Mouse (Mus musculus) neural tube, embryonic 14.5 days (tissue): ENCODE measurements around the gene Bcl2l13. TPM values are rescaled to one million over a fixed set of nuclear protein-coding genes. Genes with fewer than 3 reads are reported as not detected.
"Not testable (repeated sequence)": the region's sequence is repeated elsewhere in the genome, so short reads cannot be mapped to it uniquely, and the experiment has no call there.

Experiments used
- ATAC-seq: fragments of 200-750 bp; cut with Nextera tagmentation; 2 replicates; pipeline ENCODE4 v1.8.0; 2017; ENCODE audit warnings: low read depth, mild to moderate bottlenecking, moderate TSS enrichment, moderate library complexity
- H3K27ac ChIP-seq: fragments of 300-500 bp; sonication (generic); 2 replicates; pipeline ENCODE4 v1.5.1; 2014; ENCODE audit warnings: low read depth, mild to moderate bottlenecking, control low read depth, low read length, moderate library complexity, mixed read lengths
- H3K27me3 ChIP-seq: fragments of 300-500 bp; sonication (generic); 2 replicates; pipeline ENCODE4 v1.6.1; 2014; ENCODE audit warnings: low read length; ENCODE audit not compliant: control insufficient read depth, insufficient read depth
- H3K36me3 ChIP-seq: fragments of 300-500 bp; sonication (generic); 2 replicates; pipeline ENCODE4 v1.6.1; 2014; ENCODE audit warnings: low read length, mixed read lengths; ENCODE audit not compliant: control insufficient read depth, insufficient read depth
- H3K4me1 ChIP-seq: fragments of 300-500 bp; sonication (generic); 2 replicates; pipeline ENCODE4 v1.6.1; 2014; ENCODE audit warnings: low read length; ENCODE audit not compliant: control insufficient read depth, insufficient read depth
- H3K4me2 ChIP-seq: fragments of 300-500 bp; sonication (generic); 2 replicates; pipeline ENCODE4 v1.6.1; 2014; ENCODE audit warnings: mild to moderate bottlenecking, low read depth, low read length, control low read depth
- H3K4me3 ChIP-seq: fragments of 300-500 bp; sonication (generic); 2 replicates; pipeline ENCODE4 v1.5.1; 2014; ENCODE audit warnings: low read depth, low read length, control low read depth, mixed read lengths
- H3K9ac ChIP-seq: fragments of 300-500 bp; sonication (generic); replicated peaks from 2 replicates; pipeline ENCODE4 v1.6.1; 2014; ENCODE audit warnings: low read depth, mild to moderate bottlenecking, control low read depth, low read length, mixed read lengths
- H3K9me3 ChIP-seq: fragments of 300-500 bp; sonication (generic); 2 replicates; pipeline ENCODE4 v1.6.1; 2016; ENCODE audit warnings: low read length; ENCODE audit not compliant: control insufficient read depth
- WGBS: fragments of 180-500 bp; shearing (Covaris S2); extraction: QIAGEN DNeasy Blood & Tissue Kit; methylation state at CpG from one replicate; pipeline ENCODE4 v1.1.7; 2014; 5-methylcytosine and 5-hydroxymethylcytosine counted together
- polyA plus RNA-seq: library from polyadenylated mRNA; unstranded; fragments of >200 nt; fragmentation: Nextera tagmentation; extraction: Ambion mirVana; gene quantifications from 2 replicates; pipeline ENCODE4 v1.2.1, GENCODE M21; 2014

Bcl2l13 gene
- polyA plus RNA-seq, 1 experiment from 2014 or later, result 22.3 TPM

DNA sequence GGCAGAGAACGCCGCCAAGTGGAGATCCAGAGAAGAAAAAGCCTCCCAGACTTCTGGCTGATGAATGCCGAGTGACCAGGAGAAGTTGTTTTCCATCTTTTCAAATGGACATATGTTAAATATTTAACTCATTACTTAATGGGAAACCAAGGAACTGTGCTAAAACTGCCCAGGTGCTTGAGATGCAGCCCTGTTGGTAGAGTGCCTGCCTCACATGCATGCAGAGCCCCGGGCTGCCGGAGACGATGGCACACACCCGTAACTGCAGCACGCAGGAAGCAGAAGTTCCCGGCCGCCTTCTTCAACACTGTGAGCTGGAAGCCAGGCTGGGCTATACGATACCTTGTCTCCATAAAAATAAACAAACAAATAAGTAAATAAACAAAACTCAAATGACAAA, 67.9 kb downstream of the Bcl2l13 start:
- H3K9ac ChIP-seq, result no peak overlapping the region
- ATAC-seq, result no peak
- H3K4me3 ChIP-seq, result no peak overlapping the region
- 93% methylated on average over 11 of the region's 11 CpGs for WGBS
- no peaks in the 10 kb centered on the region for H3K9me3 ChIP-seq
- H3K4me2 ChIP-seq, result no peak overlapping the region
- no peaks in the 10 kb centered on the region for H3K36me3 ChIP-seq
- H3K27ac ChIP-seq, result no peak overlapping the region
- H3K27me3 ChIP-seq, result no peaks in the 10 kb centered on the region
- H3K4me1 ChIP-seq, result no peaks in the 10 kb centered on the region

DNA sequence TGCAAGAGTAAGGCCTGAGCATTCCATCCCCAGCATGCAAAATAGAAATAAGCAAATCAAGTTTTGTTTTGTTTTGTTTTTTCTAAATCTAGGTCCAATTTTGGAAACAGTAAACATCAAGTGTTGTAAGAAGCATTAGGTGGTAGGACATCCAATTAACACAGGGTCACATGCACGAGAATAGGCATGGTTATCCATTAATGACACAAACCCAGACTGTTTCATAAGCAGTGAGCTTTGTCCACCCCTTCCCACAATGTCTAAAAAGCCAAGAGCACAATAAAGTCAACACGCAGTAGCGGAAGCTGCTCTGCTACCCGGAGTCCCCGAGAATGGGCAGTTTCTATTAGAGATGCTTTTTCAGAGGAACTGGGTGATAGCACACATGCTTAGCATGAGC, 69.1 kb downstream of the Bcl2l13 start:
- no peak overlapping the region for H3K4me2 ChIP-seq
- WGBS, result 79% methylated on average over 5 of the region's 5 CpGs
- no peaks in the 10 kb centered on the region for H3K4me1 ChIP-seq
- ATAC-seq, result no peak
- no peak overlapping the region for H3K9ac ChIP-seq
- H3K36me3 ChIP-seq, result no peaks in the 10 kb centered on the region
- H3K4me3 ChIP-seq, result no peak overlapping the region
- no peaks in the 10 kb centered on the region for H3K27me3 ChIP-seq
- H3K27ac ChIP-seq, result no peak overlapping the region
- H3K9me3 ChIP-seq, result no peaks in the 10 kb centered on the region

DNA sequence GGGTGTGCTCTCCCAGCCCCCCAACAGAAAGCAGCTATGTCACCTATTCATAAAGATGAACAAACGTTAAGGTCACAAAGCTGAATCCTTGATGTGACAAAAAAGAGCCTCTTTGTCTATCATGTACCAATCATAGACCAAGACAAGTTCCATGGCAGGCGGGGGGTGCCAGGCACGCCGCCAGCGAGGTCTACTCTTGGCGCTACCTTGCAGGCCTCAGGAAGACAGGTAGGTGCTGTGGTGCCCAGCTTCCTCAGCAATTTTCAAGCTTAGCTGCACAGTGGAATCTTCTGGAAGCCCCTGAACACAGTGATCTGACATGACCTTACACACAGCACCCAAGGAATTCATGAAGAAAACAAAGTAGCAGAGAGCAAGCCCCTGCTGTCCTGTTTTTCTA, 70.5 kb downstream of the Bcl2l13 start:
- no peaks in the 10 kb centered on the region for H3K36me3 ChIP-seq
- H3K9me3 ChIP-seq, result no peaks in the 10 kb centered on the region
- H3K9ac ChIP-seq, result no peak overlapping the region
- H3K4me3 ChIP-seq, result no peak overlapping the region
- no peak overlapping the region for H3K27ac ChIP-seq
- H3K4me1 ChIP-seq, result no peaks in the 10 kb centered on the region
- H3K4me2 ChIP-seq, result no peak overlapping the region
- 92% methylated on average over 6 of the region's 6 CpGs for WGBS
- H3K27me3 ChIP-seq, result no peaks in the 10 kb centered on the region
- ATAC-seq, result no peak

DNA sequence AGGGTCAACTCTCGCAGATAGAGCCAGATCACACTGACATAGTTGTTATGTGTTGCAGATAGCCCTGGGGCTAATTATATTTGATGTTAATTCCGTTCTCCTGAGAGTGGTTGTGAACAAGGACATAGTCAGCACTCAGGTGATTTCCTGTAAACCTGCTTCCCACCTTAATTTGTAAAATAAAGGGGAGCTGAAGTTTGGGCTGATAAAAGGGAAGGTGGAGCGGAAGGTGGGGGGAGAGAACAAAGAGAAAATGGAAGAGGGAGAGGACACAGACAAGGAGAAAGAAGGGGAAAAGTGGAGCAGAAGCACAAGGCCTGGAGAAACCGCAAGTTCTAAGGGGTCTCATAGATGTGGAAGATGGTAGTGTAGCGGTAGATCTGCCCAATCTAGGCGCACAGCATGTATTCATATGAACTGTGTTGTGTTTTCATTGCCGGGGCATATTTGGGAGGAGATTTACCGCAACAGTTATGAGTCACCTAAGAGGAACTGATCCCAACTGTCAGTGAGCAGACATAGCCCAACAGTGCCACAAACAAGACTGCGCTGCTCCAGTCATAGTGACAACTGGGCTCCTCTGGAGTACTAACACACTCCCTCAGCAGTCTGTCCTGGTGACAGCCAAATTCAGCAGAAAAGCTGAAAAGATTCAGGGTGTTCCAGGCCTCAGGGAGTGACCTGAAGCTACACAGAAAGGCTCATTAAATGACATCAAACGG, 72.0 kb downstream of the Bcl2l13 start:
- WGBS, result 89% methylated on average over 9 of the region's 10 CpGs
- H3K4me1 ChIP-seq, H3K4me2 ChIP-seq, H3K4me3 ChIP-seq, H3K9ac ChIP-seq, H3K36me3 ChIP-seq, H3K27me3 ChIP-seq, H3K27ac ChIP-seq, H3K9me3 ChIP-seq, ATAC-seq: not testable (repeated sequence)

DNA sequence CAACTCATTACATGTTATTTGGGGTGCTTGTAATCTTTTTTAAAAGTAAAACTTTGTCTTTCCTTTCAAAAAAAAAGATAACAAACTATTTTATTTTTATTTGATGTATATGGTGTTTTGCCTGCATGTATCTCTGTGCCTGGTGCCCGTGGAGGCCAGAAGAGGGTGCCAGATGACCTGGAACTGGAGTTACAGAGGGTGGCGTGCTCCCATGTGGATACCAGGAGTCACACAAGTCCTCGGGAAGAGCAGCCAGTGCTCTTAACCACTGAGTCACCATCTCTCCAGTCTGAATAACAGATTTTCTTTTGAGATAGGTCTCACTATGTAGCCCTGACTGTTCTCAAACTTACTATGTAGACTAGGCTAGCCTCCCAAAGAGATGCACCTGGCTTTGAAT, 73.5 kb downstream of the Bcl2l13 start:
- no peak overlapping the region for H3K9ac ChIP-seq
- H3K9me3 ChIP-seq, result no peaks in the 10 kb centered on the region
- H3K36me3 ChIP-seq, result no peaks in the 10 kb centered on the region
- 91% methylated on average over 3 of the region's 3 CpGs for WGBS
- H3K4me3 ChIP-seq, result no peak overlapping the region
- no peak overlapping the region for H3K4me2 ChIP-seq
- no peak for ATAC-seq
- H3K27ac ChIP-seq, result no peak overlapping the region
- H3K4me1 ChIP-seq, result no peaks in the 10 kb centered on the region
- H3K27me3 ChIP-seq, result no peaks in the 10 kb centered on the region

DNA sequence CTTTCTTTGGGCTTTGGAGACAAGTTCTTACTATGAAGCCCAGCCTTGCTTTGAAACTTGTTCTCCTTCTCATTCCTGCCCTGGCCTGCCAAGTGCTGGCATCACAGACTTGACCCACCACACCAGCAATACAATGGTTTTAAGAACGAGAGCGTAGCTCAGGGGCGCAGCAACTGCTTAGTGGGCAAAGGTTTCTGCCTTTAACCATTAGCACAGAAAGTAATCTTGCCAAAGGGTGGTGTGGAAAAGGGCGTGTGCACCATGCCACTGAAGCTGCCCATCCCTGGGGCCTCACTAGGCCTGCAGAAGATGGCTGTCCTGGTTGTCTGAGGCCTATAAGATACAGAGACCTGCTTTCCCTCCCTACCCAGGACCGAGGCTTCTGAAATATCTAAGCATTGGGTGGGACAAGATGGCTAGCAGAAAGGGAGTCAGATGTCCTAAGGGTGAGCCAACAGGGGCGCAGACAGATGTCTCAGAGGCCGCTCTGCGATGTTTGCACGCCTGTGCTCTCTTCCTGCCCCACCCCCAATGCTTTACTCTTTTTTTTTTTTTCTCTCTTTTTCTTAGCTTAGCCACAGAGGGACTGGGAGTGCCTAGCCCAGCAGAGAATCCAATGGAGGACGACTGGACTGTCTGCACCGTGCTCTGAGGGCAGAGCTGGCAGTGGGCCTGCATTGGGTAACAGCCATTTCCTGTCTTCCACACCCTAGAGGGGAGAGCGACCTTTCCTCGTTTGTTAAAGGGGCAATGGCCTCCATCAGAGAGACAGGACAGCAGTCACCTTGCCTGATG, 75.4 kb downstream of the Bcl2l13 start:
- Histone ChIP-seq H3K27me3 (no peaks in the 10 kb centered on the region; the same call in 1 of the 2 replicates), H3K9me3 (no peaks in the 10 kb centered on the region), H3K4me3 (no peak overlapping the region), H3K9ac (no peak overlapping the region), H3K4me1 (no peaks in the 10 kb centered on the region), H3K36me3 (no peaks in the 10 kb centered on the region), H3K27ac (no peak overlapping the region), H3K4me2 (no peak overlapping the region)
- ATAC-seq, result no peak
- 83% methylated on average over 13 of the region's 13 CpGs for WGBS

DNA sequence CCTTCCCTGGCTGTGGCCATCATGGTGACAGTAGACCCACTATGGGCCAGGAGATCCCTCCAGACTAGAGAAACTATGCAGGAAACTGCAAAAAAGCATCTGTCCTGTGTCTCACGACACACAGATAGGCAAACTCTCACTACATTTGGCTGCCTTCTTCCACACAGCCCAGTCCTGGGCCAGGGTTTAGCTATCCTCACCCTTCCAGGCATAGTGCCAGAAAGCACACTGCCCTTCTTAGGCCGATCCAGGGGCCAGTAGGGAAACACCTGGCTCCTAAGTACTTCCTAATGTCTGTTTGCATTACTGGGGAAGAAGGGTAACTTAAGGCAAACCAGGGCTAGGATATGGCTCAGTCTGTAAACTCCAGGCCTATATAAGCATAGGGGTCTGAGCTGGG, 76.9 kb downstream of the Bcl2l13 start:
- Histone ChIP-seq H3K4me3 (no peak overlapping the region), H3K36me3 (no peaks in the 10 kb centered on the region), H3K9ac (no peak overlapping the region), H3K27ac (no peak overlapping the region), H3K27me3 (no peaks in the 10 kb centered on the region; the same call in 1 of the 2 replicates), H3K4me1 (no peaks in the 10 kb centered on the region), H3K4me2 (no peak overlapping the region), H3K9me3 (no peaks in the 10 kb centered on the region)
- no peak for ATAC-seq
- 82% methylated on average over 2 of the region's 2 CpGs for WGBS

DNA sequence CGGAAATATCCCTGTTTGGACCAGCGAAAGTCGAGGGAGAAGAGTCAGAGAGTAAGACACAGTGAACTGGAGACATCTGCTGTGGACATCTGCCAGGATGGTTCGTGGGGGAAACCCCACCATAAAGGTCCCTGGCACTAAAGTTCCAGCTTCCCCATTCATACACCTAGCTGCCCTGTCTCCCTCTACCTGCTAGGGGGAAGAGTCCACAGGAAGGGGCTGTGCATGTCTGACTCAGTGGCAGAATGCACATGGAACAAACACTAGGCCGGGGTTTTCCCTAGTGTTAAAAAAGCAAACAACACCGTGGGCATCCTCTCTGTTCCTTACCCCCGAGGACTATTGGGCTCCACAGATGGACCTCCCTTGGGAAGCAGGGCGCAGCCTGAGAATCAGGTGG, 77.8 kb downstream of the Bcl2l13 start:
- Histone ChIP-seq H3K9me3 (no peaks in the 10 kb centered on the region), H3K9ac (no peak overlapping the region), H3K27me3 (no peaks in the 10 kb centered on the region; the same call in 1 of the 2 replicates), H3K27ac (no peak overlapping the region), H3K4me2 (no peak overlapping the region), H3K36me3 (no peaks in the 10 kb centered on the region), H3K4me1 (no peaks in the 10 kb centered on the region), H3K4me3 (no peak overlapping the region)
- 86% methylated on average over 8 of the region's 8 CpGs for WGBS
- no peak for ATAC-seq

DNA sequence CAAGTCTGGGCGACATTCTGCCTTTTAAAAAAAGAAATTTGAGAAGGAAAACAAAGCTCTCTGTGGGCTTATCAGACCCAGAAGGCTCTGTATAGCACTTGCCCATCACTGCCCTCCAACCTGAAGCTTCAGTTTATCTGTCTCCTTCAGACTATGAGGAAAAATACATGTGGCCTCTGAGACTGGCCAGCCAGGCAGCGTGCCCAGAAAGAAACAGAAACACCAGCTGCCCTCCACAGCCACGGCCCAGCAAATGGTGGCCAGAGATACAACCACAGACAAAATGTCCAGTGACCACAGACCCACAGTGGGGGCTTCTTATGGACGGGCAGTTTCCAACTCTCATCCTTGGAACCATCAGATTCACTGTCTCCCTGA, 78.5 kb downstream of the Bcl2l13 start:
- no peak for ATAC-seq
- 88% methylated on average over 4 of the region's 4 CpGs for whole genome bisulfite sequencing
- no peaks in the 10 kb centered on the region for H3K4me1 ChIP-seq

More for the DNA sequence above, 78.5 kb downstream of the Bcl2l13 start:
- Histone ChIP-seq H3K9ac (no peak overlapping the region), H3K36me3 (no peaks in the 10 kb centered on the region), H3K4me2 (no peak overlapping the region), H3K4me3 (no peak overlapping the region), H3K27me3 (no peaks in the 10 kb centered on the region; the same call in 1 of the 2 replicates), H3K27ac (no peak overlapping the region), H3K9me3 (no peaks in the 10 kb centered on the region)
